Comparison of ENCODE assay signal across 6 mouse cellular contexts in the genomic region with DNA sequence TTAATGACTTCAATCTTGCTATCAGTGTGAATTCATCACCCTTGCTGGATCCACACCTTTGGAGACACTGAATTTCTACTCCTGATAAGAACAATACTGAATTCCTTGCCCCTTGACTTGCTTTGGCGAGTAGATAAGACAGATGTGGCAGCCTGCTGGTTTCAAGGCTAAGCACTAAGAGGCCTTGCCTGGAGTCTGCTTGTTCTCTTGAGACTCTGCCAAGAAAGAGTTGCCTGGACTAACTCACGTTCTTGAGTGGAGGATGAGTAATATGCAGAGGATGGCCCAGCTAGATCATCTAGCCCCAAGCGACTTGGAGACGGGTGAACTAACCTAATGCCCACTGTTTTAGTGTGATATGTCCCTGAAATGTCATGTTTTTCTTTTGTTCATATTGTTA.
"Had no signal": no experiment of that assay in that cellular context is flagged by ENCODE, and none has a peak within 500 bp of the region (broad histone marks: within the 10 kb centered on the region; RNA-seq: fewer than 3 reads in every experiment).

No protein-coding gene starts in this region.

- DNase-seq: kidney, postnatal 25 days; lung, embryonic 14.5 days; lung, postnatal 14 days; spleen, adult 18-20 months; thymus, postnatal 36 days had no signal

- ATAC-seq: midbrain, embryonic 13.5 days had no signal
